Mouse (Mus musculus): Measurements from ENCODE around the gene Tmem30b. TPM values are rescaled to one million over a fixed set of nuclear protein-coding genes. Genes with fewer than 3 reads are reported as not detected.
A peak's percentile ranks its signal among the peaks of the same experiment; 100 is the strongest.

Tmem30b gene
- polyA plus RNA-seq, 1 experiment from 2014 or later: 2.4 TPM

- DNase-seq (ENCODE audit: low spot score): no peak
- Histone ChIP-seq H3K27me3 (ENCODE audit: insufficient read depth, poor library complexity, severe bottlenecking) (peaks cover 4% of the 10 kb centered on the region; the same call in 1 of the 2 replicates), H3K36me3 (no peaks in the 10 kb centered on the region), H3K4me1 (peaks cover 7% of the 10 kb centered on the region; the same call in 1 of the 2 replicates), H3K9me3 (no peaks in the 10 kb centered on the region), H3K4me3 (no peak overlapping the region), H3K27ac (0 out of 2 replicates have a peak overlapping the region, but pooled peaks have one; percentile 36)
- WGBS: 70% methylated on average over 8 of the region's 8 CpGs
These were observed 20.8 kb downstream of the Tmem30b start for GRCm38 (mm10) chr12:73525254-73525885.

- H3K4me3 ChIP-seq: no peak overlapping the region
- WGBS: 78% methylated on average over 12 of the region's 12 CpGs
- DNase-seq (ENCODE audit: low spot score): no peak
- H3K4me1 ChIP-seq: no peaks in the 10 kb centered on the region
- no peaks in the 10 kb centered on the region for H3K36me3 ChIP-seq
- peaks cover 4% of the 10 kb centered on the region; the same call in 1 of the 2 replicates for H3K27me3 ChIP-seq (ENCODE audit: insufficient read depth, poor library complexity, severe bottlenecking)
- H3K9me3 ChIP-seq: no peaks in the 10 kb centered on the region
- no peak overlapping the region for H3K27ac ChIP-seq
These were observed 23.1 kb downstream of the Tmem30b start for GRCm38 (mm10) chr12:73523066-73523465.

GRCm38 (mm10) chr12:73521944-73522343, 24.2 kb downstream of the Tmem30b start:
- Histone ChIP-seq H3K27me3 (ENCODE audit: insufficient read depth, poor library complexity, severe bottlenecking) (peaks cover 4% of the 10 kb centered on the region; the same call in 1 of the 2 replicates), H3K27ac (no peak overlapping the region), H3K36me3 (no peaks in the 10 kb centered on the region), H3K4me3 (no peak overlapping the region), H3K4me1 (0 out of 2 replicates have a peak, but pooled peaks cover 2% of the 10 kb centered on the region), H3K9me3 (no peaks in the 10 kb centered on the region)
- 66% methylated on average over 3 of the region's 3 CpGs for WGBS
- DNase-seq (ENCODE audit: low spot score): no peak

GRCm38 (mm10) chr12:73521238-73521841, 24.9 kb downstream of the Tmem30b start:
- H3K36me3 ChIP-seq: no peaks in the 10 kb centered on the region
- 0 out of 2 replicates have a peak, but pooled peaks cover 5% of the 10 kb centered on the region for H3K4me1 ChIP-seq
- H3K4me3 ChIP-seq: no peak overlapping the region
- H3K27me3 ChIP-seq (ENCODE audit: insufficient read depth, poor library complexity, severe bottlenecking): peaks cover 4% of the 10 kb centered on the region; the same call in 1 of the 2 replicates
- no peak for DNase-seq (ENCODE audit: low spot score)
- H3K9me3 ChIP-seq: no peaks in the 10 kb centered on the region
- H3K27ac ChIP-seq: no peak overlapping the region
- WGBS: 53% methylated on average over 15 of the region's 15 CpGs

GRCm38 (mm10) chr12:73517768-73518167, 28.4 kb downstream of the Tmem30b start:
- H3K4me3 ChIP-seq: no peak overlapping the region
- 0 out of 2 replicates have a peak, but pooled peaks cover 5% of the 10 kb centered on the region for H3K4me1 ChIP-seq
- no peaks in the 10 kb centered on the region for H3K36me3 ChIP-seq
- DNase-seq (ENCODE audit: low spot score): no peak
- no peaks in the 10 kb centered on the region for H3K9me3 ChIP-seq
- no peaks in the 10 kb centered on the region; the same call in 1 of the 2 replicates for H3K27me3 ChIP-seq (ENCODE audit: insufficient read depth, poor library complexity, severe bottlenecking)
- H3K27ac ChIP-seq: no peak overlapping the region
- WGBS: 64% methylated on average over 12 of the region's 12 CpGs

- no peaks in the 10 kb centered on the region for H3K36me3 ChIP-seq
- H3K4me1 ChIP-seq: 0 out of 2 replicates have a peak, but pooled peaks cover 5% of the 10 kb centered on the region
- DNase-seq (ENCODE audit: low spot score): peak; percentile 89
- no peaks in the 10 kb centered on the region; the same call in 1 of the 2 replicates for H3K27me3 ChIP-seq (ENCODE audit: insufficient read depth, poor library complexity, severe bottlenecking)
- peak overlapping the region; percentile 33; the same call in 1 of the 2 replicates for H3K4me3 ChIP-seq
- 35% methylated on average over 15 of the region's 15 CpGs for WGBS
- no peak overlapping the region for H3K27ac ChIP-seq
- H3K9me3 ChIP-seq: no peaks in the 10 kb centered on the region
These were observed 29.0 kb downstream of the Tmem30b start for GRCm38 (mm10) chr12:73517022-73517709.

- Histone ChIP-seq H3K9me3 (no peaks in the 10 kb centered on the region), H3K4me1 (0 out of 2 replicates have a peak, but pooled peaks cover 5% of the 10 kb centered on the region), H3K36me3 (no peaks in the 10 kb centered on the region), H3K27ac (no peak overlapping the region), H3K4me3 (no peak overlapping the region), H3K27me3 (ENCODE audit: insufficient read depth, poor library complexity, severe bottlenecking) (peaks cover under 1% of the 10 kb centered on the region; the same call in 1 of the 2 replicates)
- WGBS: 83% methylated on average over 8 of the region's 8 CpGs
- DNase-seq (ENCODE audit: low spot score): no peak
These were observed 29.7 kb downstream of the Tmem30b start for GRCm38 (mm10) chr12:73516516-73516915.

GRCm38 (mm10) chr12:73514722-73515121, 31.5 kb downstream of the Tmem30b start:
- H3K4me1 ChIP-seq: 0 out of 2 replicates have a peak, but pooled peaks cover 5% of the 10 kb centered on the region
- H3K27ac ChIP-seq: no peak overlapping the region
- DNase-seq (ENCODE audit: low spot score): no peak
- no peaks in the 10 kb centered on the region for H3K36me3 ChIP-seq
- no peak overlapping the region for H3K4me3 ChIP-seq
- peaks cover 4% of the 10 kb centered on the region; the same call in 1 of the 2 replicates for H3K27me3 ChIP-seq (ENCODE audit: insufficient read depth, poor library complexity, severe bottlenecking)
- WGBS: 81% methylated on average over 6 of the region's 6 CpGs
- H3K9me3 ChIP-seq: no peaks in the 10 kb centered on the region

- Histone ChIP-seq H3K36me3 (no peaks in the 10 kb centered on the region), H3K4me1 (0 out of 2 replicates have a peak, but pooled peaks cover 5% of the 10 kb centered on the region), H3K27ac (no peak overlapping the region), H3K27me3 (ENCODE audit: insufficient read depth, poor library complexity, severe bottlenecking) (peaks cover 4% of the 10 kb centered on the region; the same call in 1 of the 2 replicates), H3K9me3 (no peaks in the 10 kb centered on the region), H3K4me3 (no peak overlapping the region)
- DNase-seq (ENCODE audit: low spot score): no peak
- WGBS: 86% methylated on average over 10 of the region's 10 CpGs
These were observed 32.2 kb downstream of the Tmem30b start for GRCm38 (mm10) chr12:73513958-73514357.

- H3K9me3 ChIP-seq: no peaks in the 10 kb centered on the region
- peaks cover 4% of the 10 kb centered on the region; the same call in 1 of the 2 replicates for H3K27me3 ChIP-seq (ENCODE audit: insufficient read depth, poor library complexity, severe bottlenecking)
- H3K4me3 ChIP-seq: no peak overlapping the region
- no peaks in the 10 kb centered on the region for H3K36me3 ChIP-seq
- no peak for DNase-seq (ENCODE audit: low spot score)
- no peak overlapping the region for H3K27ac ChIP-seq
- 0 out of 2 replicates have a peak, but pooled peaks cover 2% of the 10 kb centered on the region for H3K4me1 ChIP-seq
- 85% methylated on average over 16 of the region's 16 CpGs for WGBS
These were observed 34.6 kb downstream of the Tmem30b start for GRCm38 (mm10) chr12:73511467-73512047.

GRCm38 (mm10) chr12:73507105-73507504, 39.1 kb downstream of the Tmem30b start:
- WGBS: 76% methylated on average over 14 of the region's 14 CpGs
- no peaks in the 10 kb centered on the region for H3K9me3 ChIP-seq
- 0 out of 2 replicates have a peak, but pooled peaks cover 2% of the 10 kb centered on the region for H3K4me1 ChIP-seq
- H3K36me3 ChIP-seq: no peaks in the 10 kb centered on the region
- 0 out of 2 replicates have a peak, but pooled peaks cover 4% of the 10 kb centered on the region for H3K27me3 ChIP-seq (ENCODE audit: insufficient read depth, poor library complexity, severe bottlenecking)
- no peak overlapping the region for H3K4me3 ChIP-seq
- DNase-seq (ENCODE audit: low spot score): no peak
- no peak overlapping the region for H3K27ac ChIP-seq

GRCm38 (mm10) chr12:73506648-73507047, 39.5 kb downstream of the Tmem30b start:
- H3K4me3 ChIP-seq: no peak overlapping the region
- 0 out of 2 replicates have a peak, but pooled peaks cover 4% of the 10 kb centered on the region for H3K27me3 ChIP-seq (ENCODE audit: insufficient read depth, poor library complexity, severe bottlenecking)
- H3K4me1 ChIP-seq: 0 out of 2 replicates have a peak, but pooled peaks cover 2% of the 10 kb centered on the region
- no peak overlapping the region for H3K27ac ChIP-seq
- H3K36me3 ChIP-seq: no peaks in the 10 kb centered on the region
- no peaks in the 10 kb centered on the region for H3K9me3 ChIP-seq
- 88% methylated on average over 5 of the region's 5 CpGs for WGBS
- no peak for DNase-seq (ENCODE audit: low spot score)

All from heart, embryonic 10.5 days (tissue).